Mouse (Mus musculus): Measurements from ENCODE around the gene Pth2. TPM values are rescaled to one million over a fixed set of nuclear protein-coding genes. Genes with fewer than 3 reads are reported as not detected.

The Pth2 gene
- total RNA-seq, 2 experiments from 2014 or later: not detected

- Histone ChIP-seq H3K4me3 (no peak overlapping the region), H3K27ac (no peak overlapping the region)
- intact Hi-C loops (cut with DNase I): no loop called here
- DNase-seq (ENCODE audit: extremely low spot score in 1 of 2, low spot score in 2 of 2): no peak
- no peak for TF ChIP-seq CTCF (IDR thresholded peaks at IDR 0.05)
Observed at GRCm38 (mm10) chr7:45178550-45178949, 2.2 kb upstream of the Pth2 start.

GRCm38 (mm10) chr7:45179469-45179868 is 1.3 kb upstream of the Pth2 start, which contains the start of gene Gfy:
Gene Gfy, minus strand, starts transcription at chr7:45179569.
- intact Hi-C loops (cut with DNase I): no loop called here
- TF ChIP-seq CTCF (IDR thresholded peaks at IDR 0.05): no peak
- Histone ChIP-seq H3K27ac (no peak within 1 kb of the TSS), H3K4me3 (no peak within 1 kb of the TSS)
- DNase-seq (ENCODE audit: extremely low spot score in 1 of 2, low spot score in 2 of 2): no peak

- no peak for DNase-seq (ENCODE audit: extremely low spot score in 1 of 2, low spot score in 2 of 2)
- Histone ChIP-seq H3K27ac (no peak overlapping the region), H3K4me3 (no peak overlapping the region)
- intact Hi-C loops (cut with DNase I): no loop called here
- TF ChIP-seq CTCF (IDR thresholded peaks at IDR 0.05): peak; percentile 12; the same call in 1 of the 2 replicates
Observed at GRCm38 (mm10) chr7:45181540-45181939, 745 bp downstream of the Pth2 start.

GRCm38 (mm10) chr7:45182199-45182601 is 1.4 kb downstream of the Pth2 start:
- peak; percentile 82 to 83 for DNase-seq (ENCODE audit: extremely low spot score in 1 of 2, low spot score in 2 of 2)
- H3K27ac ChIP-seq: peak overlapping the region; percentile 65; the same call in 1 of the 2 replicates
- TF ChIP-seq CTCF (IDR thresholded peaks at IDR 0.05): no peak; the same call in 1 of the 2 replicates
- intact Hi-C loops (cut with DNase I): no loop called here
- peak overlapping the region; percentile 24 for H3K4me3 ChIP-seq

GRCm38 (mm10) chr7:45182606-45183005 is 1.8 kb downstream of the Pth2 start:
- no peak for DNase-seq (ENCODE audit: extremely low spot score in 1 of 2, low spot score in 2 of 2)
- Histone ChIP-seq H3K4me3 (peak overlapping the region; percentile 24), H3K27ac (peak overlapping the region; percentile 65)
- TF ChIP-seq CTCF (IDR thresholded peaks at IDR 0.05): no peak
- intact Hi-C loops (cut with DNase I): no loop called here

- TF ChIP-seq CTCF (IDR thresholded peaks at IDR 0.05): no peak
- Histone ChIP-seq H3K4me3 (no peak overlapping the region), H3K27ac (no peak overlapping the region)
- no peak for DNase-seq (ENCODE audit: extremely low spot score in 1 of 2, low spot score in 2 of 2)
- intact Hi-C loops (cut with DNase I): no loop called here
Observed at GRCm38 (mm10) chr7:45183672-45184071, 2.9 kb downstream of the Pth2 start.

- intact Hi-C loops (cut with DNase I): no loop called here
- no peak for TF ChIP-seq CTCF (IDR thresholded peaks at IDR 0.05)
- Histone ChIP-seq H3K27ac (no peak overlapping the region), H3K4me3 (no peak overlapping the region)
- no peak for DNase-seq (ENCODE audit: extremely low spot score in 1 of 2, low spot score in 2 of 2)
Observed at GRCm38 (mm10) chr7:45185921-45186320, 5.1 kb downstream of the Pth2 start.

- H3K4me3 ChIP-seq: peak overlapping the region; percentile 21; the same call in 1 of the 2 replicates
- no peak for TF ChIP-seq CTCF (IDR thresholded peaks at IDR 0.05)
- peak in 1 of 2 experiments; percentile 68 for DNase-seq (ENCODE audit: extremely low spot score in 1 of 2, low spot score in 2 of 2)
- peak overlapping the region; percentile 90 for H3K27ac ChIP-seq
- intact Hi-C loops (cut with DNase I): loop anchor here (2.0 kb wide), 2 partner anchors 27 to 43 kb away; partner anchors contain the start of gene Slc17a7
Observed at GRCm38 (mm10) chr7:45189600-45189999, 8.8 kb downstream of the Pth2 start.

GRCm38 (mm10) chr7:45190186-45190585 is 9.4 kb downstream of the Pth2 start:
- intact Hi-C loops (cut with DNase I): no loop called here
- no peak for TF ChIP-seq CTCF (IDR thresholded peaks at IDR 0.05)
- H3K4me3 ChIP-seq: no peak overlapping the region
- peak overlapping the region; percentile 90 for H3K27ac ChIP-seq
- DNase-seq (ENCODE audit: extremely low spot score in 1 of 2, low spot score in 2 of 2): no peak

- TF ChIP-seq CTCF (IDR thresholded peaks at IDR 0.05): no peak
- intact Hi-C loops (cut with DNase I): no loop called here
- no peak for DNase-seq (ENCODE audit: extremely low spot score in 1 of 2, low spot score in 2 of 2)
- H3K27ac ChIP-seq: no peak overlapping the region
- no peak overlapping the region for H3K4me3 ChIP-seq
Observed at GRCm38 (mm10) chr7:45191161-45191560, 10.4 kb downstream of the Pth2 start.

- no peak for DNase-seq (ENCODE audit: extremely low spot score in 1 of 2, low spot score in 2 of 2)
- intact Hi-C loops (cut with DNase I): no loop called here
- Histone ChIP-seq H3K4me3 (no peak overlapping the region), H3K27ac (no peak overlapping the region)
- no peak for TF ChIP-seq CTCF (IDR thresholded peaks at IDR 0.05)
Observed at GRCm38 (mm10) chr7:45191803-45192363, 11.1 kb downstream of the Pth2 start.

- DNase-seq (ENCODE audit: extremely low spot score in 1 of 2, low spot score in 2 of 2): no peak
- intact Hi-C loops (cut with DNase I): no loop called here
Observed at GRCm38 (mm10) chr7:45192585-45193310, 12.0 kb downstream of the Pth2 start.

More at GRCm38 (mm10) chr7:45192585-45193310, 12.0 kb downstream of the Pth2 start:
- TF ChIP-seq CTCF (IDR thresholded peaks at IDR 0.05): no peak
- Histone ChIP-seq H3K4me3 (no peak overlapping the region), H3K27ac (no peak overlapping the region)

Data from left cerebral cortex, adult 2 months (tissue).